Mouse (Mus musculus): ENCODE results near the gene Spata31d1a.

DNA sequence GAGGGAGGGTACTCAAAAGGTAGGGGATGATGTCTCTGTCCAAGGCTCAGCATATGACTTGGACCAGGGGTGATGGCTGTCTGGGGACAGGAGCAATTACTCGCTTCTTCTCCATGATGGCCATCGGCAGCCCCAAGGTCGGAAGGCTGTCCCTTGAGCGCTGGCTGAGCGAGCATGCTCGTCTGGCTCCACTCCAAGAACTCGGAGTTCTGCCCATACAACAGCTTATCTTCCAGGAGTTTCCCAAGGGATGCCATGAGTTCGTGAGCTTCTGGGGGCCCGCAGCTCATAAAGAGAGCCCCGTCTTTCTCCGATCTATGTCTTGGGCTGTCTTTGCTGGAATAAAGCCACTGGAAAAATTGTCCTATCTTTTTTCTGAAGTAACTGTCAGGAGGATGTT is 31.0 kb upstream of the Spata31d1a start:
- TF ChIP-seq CTCF (IDR thresholded peaks at IDR 0.05) (no peak), POLR2A (IDR thresholded peaks at IDR 0.05; ENCODE audit: insufficient read depth, low read depth, low read length) (no peak), EP300 (IDR thresholded peaks at IDR 0.05; ENCODE audit: insufficient read depth, low read depth, low read length) (no peak)

All from heart, adult 2 months (tissue).